Mouse (Mus musculus): Measurements from ENCODE around the gene Mt2. TPM values are rescaled to one million over a fixed set of nuclear protein-coding genes. Genes with fewer than 3 reads are reported as not detected.

The Mt2 gene
- polyA plus RNA-seq, 1 experiment from 2014 or later, result 155 TPM

DNA sequence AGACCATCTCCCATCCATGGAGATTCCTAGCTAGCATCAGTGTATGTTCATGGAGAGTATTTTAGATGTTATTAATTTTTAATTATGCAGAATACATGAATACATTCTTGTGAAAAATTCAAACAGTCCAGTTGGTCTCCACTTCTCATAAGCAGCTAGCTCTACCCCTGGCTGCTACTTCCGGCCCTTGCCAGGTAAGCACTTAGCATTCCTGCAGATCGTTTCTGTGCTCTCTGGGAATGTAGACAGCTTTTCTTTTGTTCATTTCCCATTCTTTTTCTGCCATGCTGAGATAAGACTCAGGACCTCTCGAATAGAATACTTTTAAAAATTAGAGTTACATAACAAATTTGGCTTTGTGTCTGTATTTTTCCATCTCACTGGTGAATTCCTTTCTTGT lies 31.6 kb downstream of the Mt2 start:
- no peak overlapping the region for H3K27ac ChIP-seq (ENCODE audit: low read depth)
- no peaks in the 10 kb centered on the region for H3K4me1 ChIP-seq (replicated peaks; ENCODE audit: control insufficient read depth, insufficient read depth, low read length)
- no peak overlapping the region for H3K4me3 ChIP-seq (ENCODE audit: low read depth, low read length)
- H3K9me3 ChIP-seq (ENCODE audit: control insufficient read depth, low read length), result no peaks in the 10 kb centered on the region
- 65% methylated on average over 3 of the region's 3 CpGs for WGBS
- H3K9ac ChIP-seq (ENCODE audit: low read length), result no peak overlapping the region
- no peaks in the 10 kb centered on the region for H3K36me3 ChIP-seq (ENCODE audit: control insufficient read depth, insufficient read depth, low read length)
- ATAC-seq (replicated peaks; ENCODE audit: low FRiP score, low TSS enrichment, low read depth) (no peak), DNase-seq (ENCODE audit: low spot score) (no peak)
- no peaks in the 10 kb centered on the region for H3K27me3 ChIP-seq (replicated peaks; ENCODE audit: control insufficient read depth, insufficient read depth, low read length)
- no peak overlapping the region for H3K4me2 ChIP-seq (ENCODE audit: low read length)

GRCm38 (mm10) chr8:94205736-94206135 lies 33.3 kb downstream of the Mt2 start:
- Histone ChIP-seq H3K9ac (ENCODE audit: low read length) (no peak overlapping the region), H3K4me3 (ENCODE audit: low read depth, low read length) (no peak overlapping the region), H3K36me3 (ENCODE audit: control insufficient read depth, insufficient read depth, low read length) (no peaks in the 10 kb centered on the region), H3K4me2 (ENCODE audit: low read length) (no peak overlapping the region), H3K27me3 (replicated peaks; ENCODE audit: control insufficient read depth, insufficient read depth, low read length) (no peaks in the 10 kb centered on the region), H3K4me1 (replicated peaks; ENCODE audit: control insufficient read depth, insufficient read depth, low read length) (no peaks in the 10 kb centered on the region), H3K9me3 (ENCODE audit: control insufficient read depth, low read length) (no peaks in the 10 kb centered on the region), H3K27ac (ENCODE audit: low read depth) (no peak overlapping the region)
- ATAC-seq (replicated peaks; ENCODE audit: low FRiP score, low TSS enrichment, low read depth) (0 out of 2 replicates have a peak, but pooled peaks have one; percentile 47), DNase-seq (ENCODE audit: low spot score) (peak; percentile 93)
- 14% methylated on average over 5 of the region's 5 CpGs for WGBS

GRCm38 (mm10) chr8:94206256-94206655 lies 33.8 kb downstream of the Mt2 start:
- Histone ChIP-seq H3K4me1 (replicated peaks; ENCODE audit: control insufficient read depth, insufficient read depth, low read length) (no peaks in the 10 kb centered on the region), H3K9ac (ENCODE audit: low read length) (no peak overlapping the region), H3K27me3 (replicated peaks; ENCODE audit: control insufficient read depth, insufficient read depth, low read length) (no peaks in the 10 kb centered on the region), H3K4me3 (ENCODE audit: low read depth, low read length) (no peak overlapping the region), H3K9me3 (ENCODE audit: control insufficient read depth, low read length) (no peaks in the 10 kb centered on the region), H3K36me3 (ENCODE audit: control insufficient read depth, insufficient read depth, low read length) (no peaks in the 10 kb centered on the region), H3K27ac (ENCODE audit: low read depth) (no peak overlapping the region), H3K4me2 (ENCODE audit: low read length) (no peak overlapping the region)
- no peak for DNase-seq (ENCODE audit: low spot score)
- no peak for ATAC-seq (replicated peaks; ENCODE audit: low FRiP score, low TSS enrichment, low read depth)
- 81% methylated on average over 8 of the region's 8 CpGs for WGBS

GRCm38 (mm10) chr8:94207491-94207890 lies 35.0 kb downstream of the Mt2 start:
- no peaks in the 10 kb centered on the region for H3K36me3 ChIP-seq (ENCODE audit: control insufficient read depth, insufficient read depth, low read length)
- H3K4me2 ChIP-seq (ENCODE audit: low read length), result no peak overlapping the region
- no peak for DNase-seq (ENCODE audit: low spot score)
- H3K27me3 ChIP-seq (replicated peaks; ENCODE audit: control insufficient read depth, insufficient read depth, low read length), result no peaks in the 10 kb centered on the region
- 61% methylated on average over 2 of the region's 2 CpGs for WGBS
- H3K27ac ChIP-seq (ENCODE audit: low read depth), result no peak overlapping the region
- H3K9ac ChIP-seq (ENCODE audit: low read length), result no peak overlapping the region
- H3K4me3 ChIP-seq (ENCODE audit: low read depth, low read length), result no peak overlapping the region
- H3K4me1 ChIP-seq (replicated peaks; ENCODE audit: control insufficient read depth, insufficient read depth, low read length), result no peaks in the 10 kb centered on the region
- ATAC-seq (replicated peaks; ENCODE audit: low FRiP score, low TSS enrichment, low read depth), result no peak
- no peaks in the 10 kb centered on the region for H3K9me3 ChIP-seq (ENCODE audit: control insufficient read depth, low read length)

GRCm38 (mm10) chr8:94209639-94210038 lies 37.2 kb downstream of the Mt2 start:
- H3K36me3 ChIP-seq (ENCODE audit: control insufficient read depth, insufficient read depth, low read length), result no peaks in the 10 kb centered on the region
- H3K27me3 ChIP-seq (replicated peaks; ENCODE audit: control insufficient read depth, insufficient read depth, low read length), result no peaks in the 10 kb centered on the region
- ATAC-seq (replicated peaks; ENCODE audit: low FRiP score, low TSS enrichment, low read depth) (no peak), DNase-seq (ENCODE audit: low spot score) (no peak)
- H3K4me3 ChIP-seq (ENCODE audit: low read depth, low read length), result no peak overlapping the region
- WGBS, result 87% methylated on average over 6 of the region's 6 CpGs
- no peaks in the 10 kb centered on the region for H3K9me3 ChIP-seq (ENCODE audit: control insufficient read depth, low read length)
- H3K27ac ChIP-seq (ENCODE audit: low read depth), result no peak overlapping the region
- no peaks in the 10 kb centered on the region; the same call in 1 of the 2 replicates for H3K4me1 ChIP-seq (replicated peaks; ENCODE audit: control insufficient read depth, insufficient read depth, low read length)
- no peak overlapping the region for H3K9ac ChIP-seq (ENCODE audit: low read length)
- H3K4me2 ChIP-seq (ENCODE audit: low read length), result no peak overlapping the region

DNA sequence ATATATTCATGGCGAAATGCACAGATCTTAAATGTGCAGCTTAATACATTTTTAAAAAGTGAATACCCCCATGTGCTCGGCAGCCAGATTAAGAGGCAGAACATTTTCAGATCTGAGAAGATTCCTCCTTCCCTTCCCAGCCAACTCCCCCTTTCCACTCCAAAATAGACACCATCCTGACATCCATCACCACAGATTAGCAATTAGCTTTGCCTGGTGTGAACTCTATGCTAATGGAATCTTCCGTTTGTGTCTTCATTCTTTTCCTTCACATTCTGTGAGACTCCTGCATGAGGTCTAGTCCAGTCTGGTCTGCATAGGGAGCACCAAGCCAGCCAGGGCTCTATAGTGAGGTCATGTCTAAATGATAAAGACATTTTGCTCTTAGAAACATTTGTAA lies 37.8 kb downstream of the Mt2 start:
- Histone ChIP-seq H3K9me3 (ENCODE audit: control insufficient read depth, low read length) (no peaks in the 10 kb centered on the region), H3K4me2 (ENCODE audit: low read length) (no peak overlapping the region), H3K4me3 (ENCODE audit: low read depth, low read length) (no peak overlapping the region), H3K27ac (ENCODE audit: low read depth) (no peak overlapping the region), H3K9ac (ENCODE audit: low read length) (no peak overlapping the region), H3K27me3 (replicated peaks; ENCODE audit: control insufficient read depth, insufficient read depth, low read length) (no peaks in the 10 kb centered on the region), H3K36me3 (ENCODE audit: control insufficient read depth, insufficient read depth, low read length) (no peaks in the 10 kb centered on the region), H3K4me1 (replicated peaks; ENCODE audit: control insufficient read depth, insufficient read depth, low read length) (peaks cover 4% of the 10 kb centered on the region)
- DNase-seq (ENCODE audit: low spot score) (no peak), ATAC-seq (replicated peaks; ENCODE audit: low FRiP score, low TSS enrichment, low read depth) (no peak)
- WGBS, result 81% methylated on average over 3 of the region's 3 CpGs

- no peak for ATAC-seq (replicated peaks; ENCODE audit: low FRiP score, low TSS enrichment, low read depth)
- DNase-seq (ENCODE audit: low spot score), result no peak
- peak overlapping the region; percentile 94; the same call in 1 of the 2 replicates for H3K4me3 ChIP-seq (ENCODE audit: low read depth, low read length)
- H3K9me3 ChIP-seq (ENCODE audit: control insufficient read depth, low read length), result no peaks in the 10 kb centered on the region
- no peaks in the 10 kb centered on the region for H3K36me3 ChIP-seq (ENCODE audit: control insufficient read depth, insufficient read depth, low read length)
- 67% methylated on average over 6 of the region's 6 CpGs for WGBS
- no peak overlapping the region for H3K9ac ChIP-seq (ENCODE audit: low read length)
- no peak overlapping the region for H3K27ac ChIP-seq (ENCODE audit: low read depth)
- H3K4me2 ChIP-seq (ENCODE audit: low read length), result peak overlapping the region; percentile 42
- no peaks in the 10 kb centered on the region for H3K27me3 ChIP-seq (replicated peaks; ENCODE audit: control insufficient read depth, insufficient read depth, low read length)
- peaks cover 12% of the 10 kb centered on the region for H3K4me1 ChIP-seq (replicated peaks; ENCODE audit: control insufficient read depth, insufficient read depth, low read length)
These were observed 41.4 kb downstream of the Mt2 start for GRCm38 (mm10) chr8:94213819-94214218.

DNA sequence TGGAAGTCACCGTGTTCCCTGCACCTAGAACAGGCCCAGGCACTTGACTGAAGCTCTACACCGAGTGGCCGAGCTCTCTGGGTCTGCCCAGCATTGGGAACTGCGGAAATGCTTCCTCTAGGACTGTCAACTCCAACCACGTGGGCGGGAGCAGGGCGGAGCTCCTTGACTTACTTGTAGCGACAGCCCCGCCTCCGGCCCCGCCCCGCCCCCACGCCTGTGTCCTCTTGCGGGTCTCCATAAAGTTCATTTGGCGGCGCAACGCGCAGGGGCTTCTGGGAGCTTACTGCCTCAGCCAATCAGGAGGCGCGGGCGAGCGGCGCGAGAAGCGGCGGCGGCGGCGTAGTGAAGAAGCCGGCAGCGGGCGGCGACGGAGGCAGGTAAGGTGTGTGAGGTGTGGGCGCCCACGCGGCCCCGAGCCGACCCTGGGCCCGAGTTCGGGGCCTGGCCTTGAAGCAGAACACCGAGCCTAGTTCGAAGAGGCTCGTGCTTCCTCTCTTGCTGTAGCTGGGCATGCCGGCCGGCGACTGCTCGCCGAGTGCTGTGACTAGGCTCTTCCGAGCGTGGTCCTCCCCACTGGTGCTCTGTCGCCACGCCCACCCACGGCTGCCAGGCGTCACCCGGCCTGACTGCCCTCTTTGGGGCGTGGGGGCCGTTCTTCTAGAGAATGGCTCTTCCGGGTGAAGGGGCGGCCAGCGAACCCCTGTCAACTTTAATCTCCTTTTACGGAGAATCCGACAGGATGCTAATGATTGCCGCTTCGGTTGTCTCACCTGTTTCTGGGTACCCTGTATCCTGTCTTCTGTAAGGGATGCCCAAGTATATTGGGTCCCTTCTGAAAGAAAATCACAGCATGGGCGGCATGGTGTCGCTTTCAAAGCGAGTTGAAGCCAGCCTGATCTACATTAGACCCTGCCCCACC lies 42.0 kb downstream of the Mt2 start, which contains the start of gene Nup93:
Nup93 (plus strand) TSS at position 313 of the 922 bp plus-strand sequence.
- Histone ChIP-seq H3K36me3 (ENCODE audit: control insufficient read depth, insufficient read depth, low read length) (no peaks in the 10 kb centered on the region), H3K9me3 (ENCODE audit: control insufficient read depth, low read length) (no peaks in the 10 kb centered on the region), H3K4me3 (ENCODE audit: low read depth, low read length) (peak within 1 kb of the TSS; percentile 94), H3K27me3 (replicated peaks; ENCODE audit: control insufficient read depth, insufficient read depth, low read length) (no peaks in the 10 kb centered on the region), H3K4me1 (replicated peaks; ENCODE audit: control insufficient read depth, insufficient read depth, low read length) (peaks cover 12% of the 10 kb centered on the region), H3K27ac (ENCODE audit: low read depth) (peak within 1 kb of the TSS; percentile 59; the same call in 1 of the 2 replicates), H3K4me2 (ENCODE audit: low read length) (peak within 1 kb of the TSS; percentile 87), H3K9ac (ENCODE audit: low read length) (peak within 1 kb of the TSS; percentile 85)
- DNase-seq (ENCODE audit: low spot score) (peak; percentile 97), ATAC-seq (replicated peaks; ENCODE audit: low FRiP score, low TSS enrichment, low read depth) (peak; percentile 96)
- WGBS, result under 1% methylated on average over 67 of the region's 68 CpGs
